Mouse (Mus musculus) retina, embryonic 14.5 days (tissue): Measurements from ENCODE around the gene Slc25a24.

ENCODE experiments used
- DNase-seq: peaks from one replicate; pipeline ENCODE4 v3.0.0-alpha.2; 2015; ENCODE audit warnings: low spot score

Gene Slc25a24

DNA sequence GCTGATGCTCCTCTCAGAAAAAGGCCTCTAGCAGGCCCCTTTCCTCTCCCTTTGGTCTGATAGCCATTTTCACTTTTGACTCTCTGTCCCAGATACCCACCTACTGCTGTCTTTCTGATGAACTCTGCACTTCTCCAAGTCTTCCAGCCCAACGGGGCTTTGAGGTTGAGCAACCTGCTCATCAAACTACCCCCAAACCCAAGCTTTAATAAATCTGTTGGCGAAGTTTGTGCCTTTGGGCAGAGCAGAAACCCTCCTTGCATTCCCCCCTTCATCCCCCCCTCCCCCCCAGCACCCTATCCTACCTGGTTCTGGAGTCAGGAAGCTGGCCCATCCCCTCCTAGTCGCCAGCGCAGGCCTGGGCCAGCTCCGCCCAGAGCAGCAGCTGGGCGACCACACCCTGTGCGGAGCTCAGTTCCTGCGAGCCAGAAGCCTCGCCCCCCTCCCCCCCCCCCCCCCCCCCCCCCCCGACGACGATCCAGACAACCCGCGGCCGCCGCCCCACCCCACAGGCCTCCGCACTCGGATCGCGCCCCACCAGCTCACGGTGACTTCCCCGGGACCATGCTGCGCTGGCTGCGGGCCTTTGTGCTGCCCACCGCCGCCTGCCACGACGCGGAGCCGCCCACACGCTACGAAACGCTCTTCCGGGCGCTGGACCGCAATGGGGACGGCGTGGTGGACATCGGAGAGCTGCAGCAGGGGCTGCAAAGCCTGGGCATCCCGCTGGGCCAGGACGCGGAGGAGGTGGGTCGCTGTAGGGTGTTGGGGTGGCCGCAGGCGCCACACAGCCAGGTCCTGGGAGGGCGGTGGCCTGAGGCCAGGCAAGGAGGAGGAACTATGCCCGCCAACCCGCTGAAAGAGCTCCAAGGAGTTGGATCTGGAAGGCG lies at the start of gene Slc25a24:
Gene Slc25a24, plus strand, starts transcription at position 509 of the 890 bp plus-strand sequence.
- peak; percentile 70 for DNase-seq

DNA sequence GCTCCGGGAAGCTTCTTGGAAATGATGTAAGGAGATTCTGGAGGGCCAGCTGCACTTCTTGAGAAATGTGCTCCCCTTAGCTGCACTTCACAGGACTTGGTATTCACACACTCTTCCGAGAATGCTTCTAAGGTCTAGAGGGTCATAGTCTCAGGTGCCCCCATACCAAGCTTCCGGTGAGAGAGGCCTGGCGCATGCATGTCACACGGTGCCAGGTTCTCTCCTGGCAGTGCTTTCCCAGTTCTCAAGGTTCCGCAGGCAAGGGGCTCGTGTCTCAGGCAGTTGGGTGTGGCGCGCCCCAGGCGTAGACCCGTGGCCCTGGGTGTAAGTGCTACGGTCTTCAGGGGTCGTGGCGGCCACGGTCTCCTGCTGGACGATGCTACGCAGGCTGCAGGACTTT lies 42.8 kb upstream of the Slc25a24 start, which contains the start of gene Slc25a54:
Gene Slc25a54, plus strand, starts transcription at position 301 of the 400 bp plus-strand sequence.
- DNase-seq = no peak

DNA sequence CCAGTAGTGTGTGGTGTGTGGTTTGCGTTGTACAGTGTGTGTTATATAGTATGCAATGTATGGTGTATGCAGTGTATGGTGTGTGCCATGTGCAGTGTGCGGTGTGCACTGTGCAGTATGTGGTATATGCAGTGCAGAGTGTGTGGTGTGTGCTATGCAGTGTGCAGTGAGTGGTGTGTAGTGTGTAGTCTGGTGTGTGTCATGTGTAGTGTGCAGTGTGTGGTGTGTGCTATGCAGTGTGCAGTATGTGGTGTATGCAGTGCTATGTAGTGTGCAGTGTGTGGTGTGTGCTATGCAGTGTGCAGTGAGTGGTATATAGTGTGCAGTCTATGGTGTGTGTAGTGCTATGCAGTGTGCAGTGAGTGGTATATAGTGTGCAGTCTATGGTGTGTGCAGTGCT lies 38.5 kb upstream of the Slc25a24 start:
- DNase-seq = no peak

DNA sequence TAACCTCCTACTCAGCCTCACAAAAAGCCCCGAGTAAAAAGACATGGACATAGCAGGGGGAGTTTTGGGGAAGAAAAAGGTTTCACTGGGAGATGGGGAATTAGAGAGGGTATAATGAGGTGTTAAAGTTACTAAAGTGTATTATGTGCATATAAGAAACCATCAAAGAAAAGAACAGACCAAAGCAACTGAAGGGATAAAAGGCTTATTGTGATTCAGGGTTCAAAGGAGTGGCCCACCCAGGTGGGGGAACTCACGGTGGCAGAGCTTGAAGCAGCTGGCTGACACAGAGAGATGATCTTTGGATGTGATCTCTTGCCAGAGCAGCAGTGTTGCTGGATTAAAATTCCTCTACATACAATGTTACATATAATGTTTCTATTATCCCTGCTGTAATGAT lies 34.5 kb upstream of the Slc25a24 start:
- no peak for DNase-seq

DNA sequence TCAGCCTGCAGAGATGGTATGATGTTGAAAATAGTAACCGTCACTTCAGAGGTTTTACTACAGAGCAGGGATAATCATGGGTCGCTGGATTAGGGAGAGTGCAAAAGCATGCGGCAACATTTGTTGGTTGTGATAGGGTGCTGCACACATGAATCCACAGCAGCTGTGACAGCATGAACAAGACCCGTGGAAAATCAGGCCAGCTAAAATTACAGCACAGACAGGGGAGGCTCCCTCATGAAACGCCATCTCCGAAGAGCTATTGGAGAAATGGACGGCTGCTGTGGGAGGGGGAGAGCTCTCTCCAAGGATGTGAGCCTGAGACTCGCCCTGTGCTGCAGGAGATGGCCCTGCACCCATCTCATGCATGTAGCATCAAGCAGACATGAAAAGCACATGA lies 18.2 kb upstream of the Slc25a24 start:
- no peak for DNase-seq

DNA sequence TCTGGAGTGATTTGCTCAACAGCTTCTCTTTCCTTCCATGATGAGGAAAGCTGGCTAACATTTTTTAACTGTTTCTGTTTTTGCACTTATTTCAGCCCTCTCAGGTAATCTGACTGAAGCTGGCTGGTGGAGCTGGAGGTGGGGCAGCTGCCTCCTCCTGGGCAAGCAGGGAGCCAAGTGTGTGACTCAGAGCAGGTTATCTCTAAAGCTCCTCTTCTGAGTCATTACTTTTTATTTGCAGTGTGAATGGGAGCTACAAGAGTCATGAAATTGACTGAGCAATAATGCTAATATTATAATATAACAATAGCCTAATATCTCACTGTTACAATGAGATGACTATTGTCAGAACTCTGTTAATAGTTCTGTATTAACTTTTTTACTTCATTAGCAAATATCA lies 5.8 kb upstream of the Slc25a24 start:
- DNase-seq = no peak

DNA sequence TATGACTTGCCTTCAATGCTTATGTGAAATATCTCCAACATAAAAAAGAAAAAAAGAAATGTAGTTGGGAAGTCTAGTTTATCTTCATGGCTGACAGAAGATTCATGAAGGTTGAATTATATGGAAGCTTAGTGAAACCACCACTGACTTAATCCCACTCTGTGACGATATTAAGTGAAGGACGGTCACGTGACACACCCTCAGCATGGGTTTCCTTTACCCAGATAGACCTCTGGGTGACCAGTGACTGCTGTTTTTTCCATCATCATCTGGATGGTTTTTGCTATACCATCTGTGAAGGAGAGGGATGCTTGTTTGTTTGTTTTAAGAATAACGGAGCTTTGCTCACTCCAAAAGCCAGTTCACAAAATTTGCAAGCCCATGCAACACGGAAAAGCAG lies 3.4 kb upstream of the Slc25a24 start:
- no peak for DNase-seq

DNA sequence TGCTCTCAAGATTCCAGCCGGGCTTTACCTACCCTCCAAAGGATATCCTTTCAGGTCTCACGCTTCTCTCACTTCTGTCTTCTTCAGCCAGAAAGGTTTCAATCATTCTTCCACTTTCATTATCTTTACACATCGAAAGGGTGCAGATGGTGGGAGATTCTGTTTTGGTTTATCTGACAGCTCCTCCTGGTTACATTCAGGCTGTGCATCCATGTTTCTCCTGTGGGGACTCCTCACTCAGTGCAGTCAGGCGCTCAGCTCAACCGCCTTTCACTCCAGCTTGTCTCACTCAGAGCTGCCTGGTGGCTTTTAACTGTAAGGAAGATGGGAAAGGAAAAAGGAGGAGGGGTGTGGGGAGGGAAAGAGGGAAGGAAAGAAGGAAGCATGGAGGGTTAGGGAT lies 3.0 kb upstream of the Slc25a24 start:
- DNase-seq = no peak

DNA sequence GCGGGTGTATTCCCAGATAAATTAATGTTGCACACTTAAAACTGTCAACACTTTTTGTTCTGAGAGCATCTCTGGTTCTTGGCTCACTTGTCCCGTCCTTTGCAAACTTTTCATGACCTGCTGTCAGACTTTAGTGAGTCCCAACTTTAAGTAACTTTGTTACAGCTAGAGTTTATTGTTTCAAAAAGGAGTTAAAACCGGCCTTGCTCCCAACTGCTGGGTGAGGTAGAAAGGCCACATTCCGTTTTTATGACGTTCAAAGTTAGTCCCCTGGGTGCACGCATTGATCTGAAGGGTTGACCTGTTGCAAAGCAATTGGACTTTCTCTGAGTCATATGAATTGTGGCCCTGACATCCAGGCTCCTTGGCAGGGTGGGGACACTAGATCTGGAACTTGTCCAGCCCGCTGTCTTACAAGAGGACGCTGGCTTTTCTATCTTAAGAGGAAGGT lies 607 bp downstream of the Slc25a24 start:
- no peak for DNase-seq

DNA sequence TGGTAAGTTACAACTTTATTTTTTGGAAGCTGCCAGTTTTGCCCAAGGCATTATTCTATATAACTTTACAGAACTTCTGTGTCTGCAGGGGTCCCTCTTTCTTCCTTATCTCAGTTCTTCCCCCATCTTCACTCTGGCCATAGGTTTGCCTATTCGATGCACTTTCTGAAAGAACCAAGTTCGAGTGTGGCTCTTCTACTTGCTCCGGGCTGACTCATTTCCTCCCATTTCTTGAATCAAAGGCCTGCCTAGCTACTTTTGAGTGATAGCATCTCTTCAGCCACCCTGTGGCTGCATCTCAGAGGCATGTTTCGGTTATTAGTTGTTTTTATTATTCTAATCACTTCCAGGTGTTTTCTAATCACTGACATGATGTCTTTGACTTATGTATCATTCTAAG lies 1.1 kb downstream of the Slc25a24 start:
- DNase-seq = no peak

DNA sequence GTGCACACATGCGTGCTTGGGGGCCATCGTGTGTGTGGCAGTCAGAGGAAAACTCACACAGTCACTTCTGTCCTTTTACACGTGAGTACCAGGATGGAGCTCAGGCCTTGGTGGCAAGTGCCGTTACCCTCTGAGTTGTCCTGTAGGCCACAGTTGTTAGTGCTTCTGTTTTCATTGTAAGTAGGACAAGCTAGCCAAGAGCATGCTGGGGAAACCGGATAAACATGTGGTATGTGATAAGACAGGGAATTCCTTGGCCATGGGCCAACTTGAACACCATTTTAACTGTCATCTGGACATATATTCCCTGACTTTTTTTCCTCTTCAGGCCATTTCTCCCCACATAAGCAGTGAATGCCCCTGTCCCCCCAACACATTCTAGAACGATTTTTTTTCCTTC lies 2.6 kb downstream of the Slc25a24 start:
- DNase-seq = no peak

DNA sequence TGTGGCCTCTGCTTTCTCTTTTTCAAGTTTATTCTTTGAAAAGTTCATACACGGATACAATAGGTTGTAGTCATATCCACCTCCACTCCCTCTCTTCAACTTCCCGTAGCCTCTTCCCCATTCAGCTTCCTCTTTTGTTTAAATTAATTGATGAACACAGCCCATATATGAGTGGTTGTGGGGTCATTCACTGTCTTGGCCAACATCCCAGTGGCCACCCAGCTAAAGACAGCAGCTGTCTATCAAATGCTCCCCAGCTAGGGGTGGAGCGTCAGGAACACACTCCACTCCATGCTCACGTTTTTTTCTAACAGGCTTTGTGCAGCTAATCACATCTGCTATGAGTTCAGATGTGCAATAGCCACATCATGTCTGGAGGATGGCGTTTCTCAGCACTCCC lies 6.8 kb downstream of the Slc25a24 start:
- no peak for DNase-seq

DNA sequence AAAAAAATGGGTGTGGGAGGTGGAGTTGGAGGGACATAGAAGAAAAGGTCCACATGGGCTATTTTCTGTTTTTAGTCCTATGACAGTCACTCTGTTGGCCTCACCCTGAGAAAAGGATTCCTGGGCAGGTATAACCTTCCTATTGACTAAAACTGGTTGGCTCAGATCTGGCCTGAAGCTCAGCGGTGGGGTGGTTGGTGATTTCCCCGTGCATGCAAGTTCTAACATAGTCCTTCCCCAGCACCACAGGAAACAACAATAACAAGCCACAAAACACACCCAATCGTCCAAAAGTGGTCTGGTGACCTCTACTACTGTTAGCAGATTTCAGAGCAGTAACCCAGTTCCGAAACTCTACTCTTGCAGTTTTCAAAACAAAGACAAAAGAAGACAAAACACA lies 10.0 kb downstream of the Slc25a24 start:
- DNase-seq = no peak

DNA sequence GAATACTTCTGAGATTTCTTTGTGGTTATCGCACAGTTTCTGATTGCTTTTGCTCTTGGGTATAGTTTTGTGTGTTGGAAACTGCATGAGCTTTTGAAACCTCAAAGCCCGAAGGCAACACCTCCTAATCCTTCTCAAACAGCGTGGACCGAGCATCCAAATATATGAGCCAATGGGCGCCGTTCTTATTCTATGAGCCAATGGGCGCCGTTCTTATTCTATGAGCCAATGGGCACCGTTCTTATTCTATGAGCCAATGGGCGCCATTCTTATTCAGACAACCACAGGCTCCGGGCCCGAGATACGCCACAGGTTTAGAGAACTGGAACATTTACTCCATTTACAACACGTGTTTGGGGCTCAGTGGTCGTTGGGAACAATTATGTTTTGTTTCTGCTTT lies 11.1 kb downstream of the Slc25a24 start:
- DNase-seq = no peak

DNA sequence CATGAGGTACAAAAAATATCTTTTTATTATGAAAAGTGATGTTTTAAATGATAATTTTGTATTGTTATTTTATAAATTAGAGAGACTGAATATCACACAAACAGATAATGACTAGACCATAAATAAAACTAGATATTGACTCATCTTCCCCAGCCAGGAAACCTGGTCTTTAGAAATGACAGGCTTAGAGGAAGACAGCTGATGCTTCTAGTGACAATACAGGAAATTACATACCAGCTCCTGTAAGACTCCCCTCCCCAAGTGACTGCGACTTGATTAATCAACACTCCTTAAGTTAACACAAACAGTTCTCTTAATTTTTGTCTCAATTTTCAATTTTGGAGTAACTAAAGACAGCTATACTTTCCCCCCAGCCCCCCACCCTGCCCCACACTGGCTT lies 12.4 kb downstream of the Slc25a24 start:
- no peak for DNase-seq

DNA sequence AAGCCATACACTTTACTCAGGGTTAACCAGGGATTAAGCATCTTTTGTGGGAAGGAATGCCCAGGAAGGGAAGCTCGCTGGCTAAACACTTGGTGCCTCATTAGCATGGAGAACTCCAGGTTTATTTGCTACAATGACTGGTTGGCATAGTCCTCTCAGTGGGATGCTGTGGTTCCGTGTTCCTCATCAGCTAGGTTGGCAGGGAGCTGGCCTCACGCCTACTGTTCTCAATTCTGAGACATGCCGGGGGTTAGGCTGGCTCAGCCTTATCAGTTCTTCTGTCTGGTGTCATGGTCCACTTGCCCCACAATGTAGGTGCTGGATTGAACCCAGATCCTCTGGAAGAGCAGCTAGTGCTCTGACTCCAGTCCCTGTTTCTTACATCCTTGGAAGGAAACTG lies 29.6 kb downstream of the Slc25a24 start:
- no peak for DNase-seq

DNA sequence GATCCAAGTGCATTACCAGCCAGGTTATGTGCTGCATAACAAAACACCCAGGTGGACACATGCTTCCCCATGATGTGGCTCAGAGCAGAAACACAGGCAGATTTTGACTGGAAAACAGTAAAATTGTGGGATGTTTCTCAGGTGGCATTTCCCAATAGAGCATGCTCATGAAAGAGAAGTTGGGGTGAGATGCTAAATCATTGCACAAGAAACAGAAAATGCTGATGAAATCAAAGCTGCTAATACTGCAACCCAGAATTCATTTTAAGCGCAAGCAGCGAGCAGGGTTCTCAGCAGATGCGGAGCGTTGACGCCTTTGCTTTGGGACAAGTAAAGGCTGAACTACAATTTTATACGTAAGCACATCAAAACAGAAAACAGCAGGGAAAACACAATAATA lies 30.5 kb downstream of the Slc25a24 start:
- DNase-seq = no peak

DNA sequence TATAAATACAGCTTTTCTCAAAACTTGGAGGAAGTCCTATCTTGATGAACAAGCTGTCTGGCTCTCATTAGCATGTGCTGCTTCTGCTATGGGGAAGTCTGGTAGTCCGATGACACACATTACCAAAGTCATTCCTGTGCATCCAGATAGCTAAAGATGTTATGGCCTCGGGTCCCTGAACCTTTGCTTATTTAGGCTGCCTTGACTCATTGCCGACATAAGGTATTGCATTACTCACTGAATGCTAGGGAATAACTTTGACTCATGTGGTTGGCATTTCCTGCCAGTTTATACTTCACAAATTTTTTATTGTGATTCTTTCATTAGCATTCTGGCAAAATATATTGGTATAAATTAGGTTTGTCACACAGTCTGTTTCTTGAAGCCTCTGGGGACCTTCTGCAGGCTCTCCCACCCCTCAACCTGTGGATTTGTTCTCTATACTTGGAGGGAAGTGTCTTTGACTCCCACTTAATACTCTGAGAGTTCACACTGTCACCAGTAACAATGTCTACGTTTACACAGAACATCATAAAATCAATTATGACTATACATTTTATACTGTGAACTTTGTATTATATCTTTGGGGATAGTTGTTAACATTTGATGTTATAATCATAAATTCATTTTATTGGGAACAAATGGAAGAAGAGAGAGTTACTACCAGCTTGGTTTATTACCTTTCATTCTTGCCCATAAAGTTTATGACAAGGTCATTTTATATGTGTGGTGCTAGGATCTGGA lies 33.1 kb downstream of the Slc25a24 start:
- no peak for DNase-seq

DNA sequence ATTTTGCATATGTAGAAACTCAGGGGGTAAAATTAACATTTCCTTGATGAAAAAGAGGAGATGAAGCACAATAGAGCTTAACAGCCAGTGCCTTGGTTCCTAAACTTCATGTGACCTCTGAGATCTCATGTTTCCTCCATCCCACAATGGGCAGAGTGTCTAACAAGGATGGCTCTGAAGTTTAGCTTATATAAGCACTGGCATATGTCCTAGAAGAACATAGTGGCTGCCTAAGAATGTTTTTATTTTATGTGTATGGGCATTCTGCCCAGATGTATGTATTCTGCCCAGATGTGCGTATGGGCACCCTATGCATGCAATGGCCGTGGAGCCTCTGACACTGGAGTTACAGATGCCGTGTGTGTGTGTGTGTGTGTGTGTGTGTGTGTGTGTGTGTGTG lies 34.5 kb downstream of the Slc25a24 start:
- DNase-seq = no peak

DNA sequence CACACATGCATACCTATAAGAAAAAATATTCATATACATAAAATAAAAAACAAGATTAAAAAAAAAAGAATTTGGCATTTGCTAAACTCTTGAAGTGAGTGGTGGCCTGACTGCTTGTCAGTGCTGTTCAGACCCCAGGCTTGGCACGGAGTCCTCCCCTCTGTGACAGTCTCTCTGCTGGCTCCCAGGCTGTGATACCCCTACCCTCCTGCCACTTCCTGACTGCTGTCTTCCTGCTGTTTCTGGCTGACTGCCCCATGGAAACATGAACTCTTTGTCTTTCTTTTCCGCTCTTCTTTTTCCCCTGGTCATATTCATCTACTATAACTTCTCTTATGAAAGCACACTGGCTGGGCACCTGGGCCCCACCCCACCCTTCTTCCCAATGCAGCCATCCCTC lies 41.1 kb downstream of the Slc25a24 start:
- DNase-seq = no peak

DNA sequence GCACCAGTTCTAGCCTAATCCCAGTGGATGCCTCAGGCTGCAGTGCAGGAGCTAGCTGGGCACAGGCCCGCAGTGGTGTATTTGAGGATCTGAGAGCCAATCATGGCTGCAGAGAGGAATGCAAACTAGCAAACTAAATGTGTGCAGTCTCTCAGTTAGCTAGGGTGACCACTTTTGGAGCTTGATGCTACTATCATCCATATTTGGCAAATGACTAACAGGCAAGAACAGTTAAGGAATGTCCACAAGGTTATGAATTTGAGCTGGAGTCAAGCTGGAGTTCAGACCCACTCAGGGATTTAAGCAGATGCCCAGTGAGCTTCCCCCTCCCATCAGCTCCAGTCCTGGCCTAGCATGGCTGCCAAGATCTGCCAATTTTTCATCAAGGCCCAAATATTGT lies 41.7 kb downstream of the Slc25a24 start:
- no peak for DNase-seq

DNA sequence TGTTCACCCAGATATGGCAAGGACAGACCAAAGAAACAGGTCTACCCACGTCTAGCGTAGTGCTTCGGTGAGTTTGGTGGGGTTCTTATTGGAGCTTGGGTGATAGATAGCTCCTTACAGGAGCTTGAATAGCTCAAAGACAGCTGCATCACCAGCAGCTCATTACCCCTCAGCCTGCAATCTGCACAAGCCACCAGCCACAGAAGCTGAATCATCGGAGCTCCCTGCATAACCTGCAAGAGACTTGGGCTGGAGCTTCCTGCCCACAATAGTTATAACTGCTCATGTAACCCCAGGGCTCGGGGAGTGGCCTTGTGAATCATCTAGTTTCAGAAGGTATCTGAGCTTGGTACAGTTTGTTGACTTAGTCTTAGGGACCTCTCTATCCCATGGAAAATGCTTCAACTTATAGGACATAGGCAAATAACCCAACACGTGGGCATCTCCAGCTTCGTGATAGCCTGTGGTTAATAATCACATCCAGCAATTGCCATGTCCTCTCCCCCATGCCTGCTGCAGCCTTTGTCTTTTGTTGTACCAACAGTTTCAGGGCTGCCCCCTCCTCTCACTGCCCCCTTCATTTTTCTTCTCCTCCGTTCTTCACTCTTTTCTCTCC lies 42.4 kb downstream of the Slc25a24 start:
- no peak for DNase-seq

DNA sequence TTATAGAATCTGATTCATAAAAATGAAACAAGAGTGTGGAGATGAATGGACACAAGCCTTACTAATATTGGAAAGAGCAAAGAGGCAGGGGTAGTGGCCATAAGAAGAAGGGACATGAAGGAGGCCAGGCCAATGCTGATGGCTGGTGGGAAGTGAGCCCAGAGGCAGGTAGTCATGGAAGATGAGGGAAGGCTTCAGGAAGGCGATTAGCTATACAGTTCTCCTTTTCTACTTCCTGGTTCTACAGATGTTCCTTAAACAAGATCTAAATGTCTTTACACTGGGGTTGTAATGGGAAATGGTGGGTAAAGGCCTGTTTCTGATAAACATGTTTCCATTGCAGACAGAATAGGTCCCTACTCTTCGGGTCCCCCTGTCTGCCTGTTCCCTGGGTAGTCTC lies 46.2 kb downstream of the Slc25a24 start:
- DNase-seq = no peak
